Mouse (Mus musculus) testis, adult 2 months (tissue): ENCODE data around the gene Prpf40b. TPM values are rescaled to one million over a fixed set of nuclear protein-coding genes. Genes with fewer than 3 reads are reported as not detected.
"Not testable (repeated sequence)": the region's sequence is repeated elsewhere in the genome, so short reads cannot be mapped to it uniquely, and the experiment has no call there.

ENCODE experiments used
- H3K27ac ChIP-seq: fragments of 200-500 bp; 2 replicates; pipeline ENCODE4 v1.5.1; 2012; ENCODE audit warnings: low read depth, low read length; ENCODE audit not compliant: control insufficient read depth, insufficient read depth
- H3K27me3 ChIP-seq: fragments of 200-500 bp; 2 replicates; pipeline ENCODE4 v1.6.1; 2012; ENCODE audit warnings: mild to moderate bottlenecking, low read length, moderate library complexity; ENCODE audit not compliant: control insufficient read depth, insufficient read depth
- H3K36me3 ChIP-seq: fragments of 200-500 bp; 2 replicates; pipeline ENCODE4 v1.6.1; 2012; ENCODE audit warnings: mild to moderate bottlenecking, low read length; ENCODE audit not compliant: control insufficient read depth, insufficient read depth
- H3K4me1 ChIP-seq: fragments of 200-500 bp; 2 replicates; pipeline ENCODE4 v1.6.1; 2012; ENCODE audit warnings: low read length; ENCODE audit not compliant: control insufficient read depth, insufficient read depth
- H3K4me3 ChIP-seq: fragments of 200-500 bp; 2 replicates; pipeline ENCODE4 v1.5.1; 2012; ENCODE audit warnings: low read depth, mild to moderate bottlenecking, low read length, moderate library complexity, mixed read lengths; ENCODE audit not compliant: control insufficient read depth
- CTCF ChIP-seq: fragments of 200-500 bp; IDR thresholded peaks from 2 replicates; pipeline ENCODE4 v1.5.1; 2012; ENCODE audit warnings: low read depth, mild to moderate bottlenecking, inconsistent platforms, low read length, moderate library complexity; ENCODE audit not compliant: control insufficient read depth, insufficient read depth, insufficient replicate concordance
- POLR2A ChIP-seq: fragments of 200-500 bp; IDR thresholded peaks from 2 replicates; pipeline ENCODE4 v1.6.1; 2012; ENCODE audit warnings: low read depth, mild to moderate bottlenecking, inconsistent platforms, low read length, moderate library complexity; ENCODE audit not compliant: control insufficient read depth
- polyA plus RNA-seq: library from polyadenylated mRNA; depleted of rRNA; stranded (reverse); fragments of >200 nt; gene quantifications from 2 replicates; pipeline ENCODE4 v1.2.3, GENCODE M21; 2012; rRNA removed

The Prpf40b gene
- polyA plus RNA-seq, result 104 and 118 TPM in 2 replicates

DNA sequence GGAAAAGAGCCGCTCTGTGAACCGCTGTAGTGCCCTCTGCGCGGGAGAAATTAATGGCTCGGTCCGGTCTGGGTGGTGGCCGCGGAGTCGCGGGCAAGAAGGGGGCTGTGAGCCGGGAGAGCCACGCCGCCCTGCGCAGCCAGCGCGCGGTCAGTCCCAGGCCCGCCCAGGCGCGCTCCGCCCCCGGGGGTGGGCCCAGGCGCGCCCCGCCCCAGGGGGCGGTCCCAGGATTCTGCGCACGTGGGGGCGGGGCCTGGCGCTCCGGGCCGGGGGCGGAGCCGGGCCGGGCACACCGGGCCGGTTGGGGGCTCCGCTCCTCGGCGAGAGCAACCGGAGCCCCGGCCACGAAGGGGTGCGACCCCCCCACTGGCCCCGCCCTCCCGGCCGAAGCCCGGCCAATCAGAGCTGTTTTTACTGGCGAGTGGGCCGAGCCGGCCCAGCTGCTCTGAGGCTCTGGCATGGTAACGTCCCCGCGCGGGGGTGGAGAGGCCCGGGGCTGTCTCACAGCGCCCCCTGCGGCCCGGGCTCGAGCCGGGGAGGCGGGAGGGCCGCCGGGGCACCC, at the start of gene Prpf40b:
Prpf40b (plus strand) TSS at position 275 of the 562 bp plus-strand sequence.
- Histone ChIP-seq H3K4me3 (peak within 1 kb of the TSS; percentile 81), H3K4me1 (peaks cover 13% of the 10 kb centered on the region), H3K27me3 (no peaks in the 10 kb centered on the region), H3K36me3 (no peaks in the 10 kb centered on the region), H3K27ac (peak within 1 kb of the TSS; percentile 68)
- TF ChIP-seq CTCF, result 0 out of 2 replicates have a peak, but pooled peaks have one; percentile 8
- peak; percentile 37; the same call in 1 of the 2 replicates for TF ChIP-seq POLR2A

GRCm38 (mm10) chr15:99246736-99247135, 48.2 kb upstream of the Prpf40b start:
- not testable (repeated sequence) for H3K27me3 ChIP-seq, H3K4me1 ChIP-seq, H3K36me3 ChIP-seq, H3K27ac ChIP-seq, H3K4me3 ChIP-seq

DNA sequence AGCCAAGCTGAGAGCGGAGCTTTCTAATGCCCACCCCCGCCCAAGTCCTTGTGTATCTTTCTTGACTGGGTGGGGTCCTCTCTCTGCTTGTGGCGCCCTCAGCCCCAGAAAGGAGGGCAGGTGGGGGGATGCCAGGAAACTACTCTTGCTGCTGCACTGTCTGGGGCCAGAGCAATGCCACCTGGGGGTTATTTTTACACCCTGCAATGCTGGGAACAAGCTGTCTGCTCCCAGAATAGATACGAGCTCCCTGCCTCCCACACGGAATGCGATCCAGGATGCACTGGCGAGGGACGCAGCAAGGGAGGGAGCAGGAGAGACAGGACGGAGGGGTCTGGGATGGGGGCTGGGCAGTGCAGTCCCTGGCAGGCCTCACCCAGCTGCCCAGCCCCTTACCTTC, 45.9 kb upstream of the Prpf40b start:
- H3K36me3 ChIP-seq, result no peaks in the 10 kb centered on the region; the same call in 1 of the 2 replicates

DNA sequence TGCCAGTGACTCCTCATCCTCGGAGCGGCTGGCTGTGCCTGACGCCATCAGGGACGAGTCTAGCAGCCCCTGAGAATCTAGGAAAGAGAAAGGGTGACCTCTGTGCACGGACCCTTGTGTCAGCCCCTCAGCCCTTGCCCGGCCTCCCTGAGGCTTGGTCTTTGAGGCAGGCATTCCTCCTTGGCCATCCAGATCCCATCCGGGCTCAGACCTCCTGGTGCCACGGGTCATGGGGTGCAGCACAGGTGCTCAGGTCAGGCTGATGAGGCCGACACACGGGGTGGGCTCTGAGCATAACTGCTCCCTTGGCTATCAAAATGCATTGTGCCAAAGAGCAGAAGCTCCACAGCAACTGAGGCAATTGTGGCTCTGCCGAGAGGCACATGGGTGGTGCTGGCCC, 44.9 kb upstream of the Prpf40b start:
- H3K4me3 ChIP-seq, result no peak overlapping the region
- peaks cover 2% of the 10 kb centered on the region for H3K4me1 ChIP-seq
- no peak for TF ChIP-seq CTCF
- H3K27ac ChIP-seq, result no peak overlapping the region
- H3K27me3 ChIP-seq, result no peaks in the 10 kb centered on the region
- H3K36me3 ChIP-seq, result no peaks in the 10 kb centered on the region; the same call in 1 of the 2 replicates

More for the DNA sequence above, 45.9 kb upstream of the Prpf40b start:
- TF ChIP-seq CTCF (no peak), POLR2A (no peak)
- H3K4me3 ChIP-seq, result no peak overlapping the region
- no peaks in the 10 kb centered on the region for H3K27me3 ChIP-seq
- peaks cover 2% of the 10 kb centered on the region for H3K4me1 ChIP-seq
- no peak overlapping the region; the same call in 1 of the 2 replicates for H3K27ac ChIP-seq

DNA sequence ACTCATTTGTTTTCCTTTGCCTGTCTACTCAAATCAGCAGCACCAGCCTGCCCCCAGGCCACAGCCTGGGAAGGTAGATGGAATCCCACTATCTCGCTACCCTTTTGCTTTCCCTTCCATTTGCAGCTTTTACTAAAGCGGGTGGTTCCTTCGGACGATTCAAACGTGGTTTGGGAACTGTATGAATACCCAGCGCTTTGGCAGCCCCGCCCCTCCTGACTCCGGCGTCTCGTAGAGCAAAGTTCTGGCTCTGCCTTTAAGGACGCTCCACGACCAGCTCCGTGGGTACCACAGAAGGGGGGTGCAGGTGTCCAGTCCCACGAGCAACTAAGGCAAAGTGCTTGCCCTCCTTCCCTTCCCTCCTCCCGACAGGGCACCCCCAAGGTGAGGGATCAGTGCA, 43.8 kb upstream of the Prpf40b start:
- peak overlapping the region; percentile 68 for H3K4me3 ChIP-seq
- H3K27me3 ChIP-seq, H3K4me1 ChIP-seq, H3K27ac ChIP-seq, H3K36me3 ChIP-seq: not testable (repeated sequence)

GRCm38 (mm10) chr15:99251626-99252380, 43.1 kb upstream of the Prpf40b start, which contains the start of gene Mcrs1:
Gene Mcrs1 (minus strand): TSS chr15:99251961.
- Histone ChIP-seq H3K27me3 (no peaks in the 10 kb centered on the region), H3K36me3 (no peaks in the 10 kb centered on the region), H3K4me1 (peaks cover 2% of the 10 kb centered on the region), H3K4me3 (peak within 1 kb of the TSS; percentile 95), H3K27ac (peak within 1 kb of the TSS; percentile 94)
- no peak for TF ChIP-seq CTCF
- peak; percentile 73 for TF ChIP-seq POLR2A

- H3K4me1 ChIP-seq, result peaks cover 2% of the 10 kb centered on the region
- H3K27me3 ChIP-seq, result no peaks in the 10 kb centered on the region
- peak overlapping the region; percentile 94 for H3K27ac ChIP-seq
- no peaks in the 10 kb centered on the region for H3K36me3 ChIP-seq
- H3K4me3 ChIP-seq, result peak overlapping the region; percentile 95
- TF ChIP-seq CTCF, result no peak
- TF ChIP-seq POLR2A, result no peak
These were observed 42.3 kb upstream of the Prpf40b start for GRCm38 (mm10) chr15:99252381-99253174.

GRCm38 (mm10) chr15:99253175-99253479, 41.8 kb upstream of the Prpf40b start:
- H3K27me3 ChIP-seq, H3K27ac ChIP-seq, H3K4me3 ChIP-seq, H3K36me3 ChIP-seq, H3K4me1 ChIP-seq: not testable (repeated sequence)
